Mouse (Mus musculus) hindlimb bud, embryonic 11.5 days (tissue): Measurements from ENCODE around the gene Dach1.

Source experiments
- DNase-seq: peaks from one replicate; pipeline ENCODE4 v3.0.0-alpha.2; 2012; ENCODE audit warnings: low read depth, low spot score; ENCODE audit errors: extremely low spot score

The Dach1 gene

GRCm38 (mm10) chr14:98046960-98047359 is 122.6 kb downstream of the Dach1 start:
- DNase-seq: no peak

DNA sequence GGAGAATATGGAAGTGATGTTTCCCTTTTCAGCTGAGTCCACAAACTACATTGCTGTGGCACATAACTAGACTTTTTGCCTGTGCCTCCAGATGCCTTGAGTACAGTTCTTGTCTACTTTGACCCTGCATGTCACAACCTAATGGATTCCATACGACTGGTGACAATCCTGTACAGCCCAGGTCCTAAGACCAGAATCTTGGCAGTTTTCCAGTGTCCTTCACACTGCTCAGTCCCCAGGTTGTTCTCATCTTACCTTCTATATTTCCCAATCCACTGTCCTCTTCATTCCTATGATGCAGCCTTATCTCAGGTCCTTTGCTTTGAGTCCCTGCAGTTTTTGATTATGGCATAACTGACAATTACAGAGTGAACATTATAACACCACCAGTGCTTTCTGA is 131.0 kb downstream of the Dach1 start:
- peak; percentile 46 for DNase-seq

DNA sequence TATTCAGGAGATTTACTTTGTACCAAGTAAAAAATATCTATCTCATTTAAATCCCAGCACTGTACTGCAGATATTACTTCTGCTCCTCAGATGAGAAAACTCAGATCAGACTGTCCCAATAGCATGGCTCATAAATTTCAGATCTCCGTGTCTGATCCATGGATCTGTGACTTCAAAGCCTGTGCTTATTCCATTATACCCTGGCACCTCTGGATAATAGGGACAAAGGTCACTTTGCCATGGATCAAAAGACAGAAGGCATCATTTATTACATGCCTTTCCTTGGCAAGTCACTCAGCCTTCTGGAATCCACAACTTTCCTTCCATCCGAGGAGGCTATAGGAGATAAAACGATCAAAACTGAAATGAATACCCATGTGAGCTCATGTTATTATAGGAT is 132.4 kb downstream of the Dach1 start:
- DNase-seq: no peak

DNA sequence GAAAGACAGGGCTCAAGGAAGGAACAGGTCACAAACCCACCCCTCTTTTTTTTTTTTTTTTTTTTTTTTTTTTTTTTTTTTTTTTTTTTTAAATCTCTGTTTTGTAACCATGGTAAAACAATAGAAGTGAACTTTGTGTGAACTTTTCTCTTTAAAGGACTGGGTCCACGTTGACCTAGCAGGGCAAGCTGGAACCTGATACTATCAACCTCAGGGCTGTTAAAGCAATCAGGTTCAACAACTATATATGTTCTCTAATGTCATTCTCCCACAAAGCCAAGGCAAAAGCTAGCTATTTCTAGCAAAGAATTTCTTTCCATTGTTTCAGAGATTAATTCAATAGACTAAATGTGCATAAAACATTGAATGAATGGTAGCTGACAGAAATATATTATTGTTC is 134.3 kb downstream of the Dach1 start:
- peak; percentile 58 for DNase-seq

DNA sequence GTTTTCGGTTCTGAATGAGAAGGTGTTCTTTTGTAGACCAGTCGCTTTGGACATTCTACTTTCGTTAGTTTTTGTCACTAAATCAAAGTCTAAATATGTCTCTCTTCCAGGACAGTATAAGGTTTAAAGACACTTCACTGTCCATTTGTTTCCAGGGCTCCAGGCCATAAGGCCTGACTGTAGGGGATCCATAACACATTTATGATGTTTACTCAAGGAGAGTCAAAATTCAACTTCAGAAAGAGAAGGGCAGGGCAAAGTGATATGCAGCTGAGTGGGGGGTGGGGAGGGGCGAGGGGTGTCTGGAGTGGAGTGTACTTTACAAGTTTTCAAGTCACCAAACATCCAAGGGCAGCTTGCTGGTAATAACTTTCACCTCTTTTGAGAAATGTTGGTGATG is 146.0 kb downstream of the Dach1 start:
- DNase-seq: no peak

DNA sequence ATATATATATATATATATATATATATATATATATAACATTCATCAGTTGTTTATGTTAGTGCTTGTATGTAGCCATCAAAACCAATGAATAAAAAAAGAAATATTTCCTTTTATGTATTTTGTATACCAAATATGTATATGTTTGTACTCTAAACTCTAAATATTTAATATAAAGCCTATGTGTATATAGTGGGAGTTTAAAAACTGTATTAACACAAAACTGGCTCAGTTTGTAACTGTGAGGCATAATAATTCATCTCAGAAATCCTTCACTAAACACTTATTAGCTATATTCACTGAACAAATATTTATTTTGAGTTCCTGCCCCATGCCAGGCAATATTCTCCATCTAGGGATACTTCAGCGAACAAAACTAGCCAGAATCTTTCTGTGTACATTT is 155.5 kb downstream of the Dach1 start:
- DNase-seq: no peak

GRCm38 (mm10) chr14:98008501-98008900 is 161.1 kb downstream of the Dach1 start:
- no peak for DNase-seq

- DNase-seq: no peak
Measured at GRCm38 (mm10) chr14:98002021-98002680, 167.4 kb downstream of the Dach1 start.

- no peak for DNase-seq
Measured at GRCm38 (mm10) chr14:97998584-97998983, 171.0 kb downstream of the Dach1 start.

DNA sequence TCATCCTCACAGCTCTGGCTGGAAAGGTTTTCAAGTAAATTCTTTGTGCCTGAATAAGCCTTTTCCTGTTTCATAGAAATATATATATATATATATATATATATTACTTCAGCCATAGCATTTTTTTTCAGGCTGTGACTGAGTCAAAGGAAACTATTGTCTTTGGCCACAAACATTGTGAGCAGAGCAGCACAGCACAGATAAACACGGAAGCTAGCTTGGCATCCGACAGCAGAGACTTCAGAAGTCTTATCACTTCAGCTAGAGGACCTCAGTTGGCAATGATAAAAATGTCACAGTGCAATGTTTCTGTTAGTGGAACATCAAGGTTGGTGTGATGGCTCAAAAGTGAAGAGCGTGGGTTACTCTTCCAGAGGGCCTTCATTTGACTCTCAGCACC is 186.3 kb downstream of the Dach1 start:
- DNase-seq: no peak

DNA sequence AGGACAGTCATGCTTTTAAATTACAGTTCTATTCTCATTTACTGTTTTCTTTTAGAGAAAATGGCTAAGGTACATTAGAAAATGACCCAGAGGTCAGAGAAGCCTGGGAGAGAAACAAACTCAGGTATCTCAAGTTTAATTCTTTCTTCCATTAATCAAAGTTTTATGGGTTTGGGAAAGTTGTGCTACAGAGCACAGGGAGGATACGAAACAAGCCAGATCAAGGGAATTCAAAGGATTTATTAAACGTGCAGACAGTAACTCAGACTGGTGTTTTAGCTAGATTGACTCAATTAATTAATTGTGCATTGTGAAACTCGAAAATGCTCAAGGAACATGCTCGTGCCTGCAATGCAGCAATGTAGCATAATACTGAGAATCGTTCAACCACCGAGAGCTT is 186.9 kb downstream of the Dach1 start:
- no peak for DNase-seq

GRCm38 (mm10) chr14:97980879-97981278 is 188.7 kb downstream of the Dach1 start:
- peak; percentile 83 for DNase-seq

DNA sequence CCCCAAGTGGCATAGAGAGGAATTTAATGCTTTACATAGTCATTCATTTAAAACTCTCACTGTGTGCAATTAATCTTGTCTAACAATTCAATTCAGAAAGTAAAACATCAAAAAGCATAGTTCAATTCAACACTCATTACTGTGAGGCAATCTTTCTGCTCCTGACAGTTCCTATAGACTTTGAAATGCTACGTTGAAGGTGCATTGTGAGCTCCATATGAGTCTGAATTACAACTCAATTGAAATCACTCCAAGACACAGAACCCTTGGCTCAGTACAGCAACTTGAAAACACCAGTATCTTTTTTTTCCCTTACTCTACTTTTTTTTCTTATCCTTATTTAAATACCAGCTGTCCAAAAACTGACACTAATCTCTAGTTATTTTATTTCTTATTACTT is 193.5 kb downstream of the Dach1 start:
- DNase-seq: no peak

DNA sequence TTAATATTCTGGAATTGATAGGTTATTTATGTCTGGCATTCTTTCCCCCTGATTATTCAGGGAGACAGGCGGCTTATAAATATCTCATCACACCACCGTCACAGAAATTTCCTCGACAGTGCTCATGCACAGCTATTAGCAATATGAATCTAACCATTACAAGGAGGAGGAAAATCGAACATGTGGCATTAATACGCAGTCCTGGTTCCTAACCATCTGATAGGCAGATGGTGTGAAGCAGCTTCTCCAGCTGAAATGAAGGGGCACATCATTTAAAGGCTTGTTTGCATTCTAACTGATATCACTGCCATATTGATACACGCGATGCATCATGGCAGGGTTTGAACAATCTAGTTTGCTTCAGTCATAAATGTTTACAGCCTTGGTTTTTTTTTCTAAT is 194.1 kb downstream of the Dach1 start:
- DNase-seq: no peak

DNA sequence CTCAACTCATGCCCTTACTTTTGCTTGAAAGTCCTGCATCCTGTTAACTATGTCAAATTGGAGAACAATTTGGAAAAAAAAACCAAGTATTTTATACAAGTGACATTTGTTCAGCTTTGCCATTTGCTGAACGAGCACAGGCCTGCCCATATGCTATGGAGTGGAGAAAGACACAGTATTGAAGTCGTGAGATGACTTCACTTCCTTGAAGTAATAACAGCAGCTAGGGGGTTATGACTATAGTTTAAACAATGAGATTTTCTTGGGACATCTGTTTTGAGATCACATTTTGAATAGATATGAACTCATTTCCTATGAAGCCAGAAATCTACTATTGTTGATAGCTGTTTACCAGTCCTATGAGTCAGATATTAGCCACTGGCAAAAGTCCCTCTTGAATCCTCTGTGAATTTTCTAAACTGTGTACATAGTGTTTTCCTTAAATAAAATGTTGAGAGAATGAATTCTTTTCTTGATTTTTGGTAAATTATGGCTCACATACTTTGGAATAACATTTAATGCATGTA is 205.0 kb downstream of the Dach1 start:
- no peak for DNase-seq

DNA sequence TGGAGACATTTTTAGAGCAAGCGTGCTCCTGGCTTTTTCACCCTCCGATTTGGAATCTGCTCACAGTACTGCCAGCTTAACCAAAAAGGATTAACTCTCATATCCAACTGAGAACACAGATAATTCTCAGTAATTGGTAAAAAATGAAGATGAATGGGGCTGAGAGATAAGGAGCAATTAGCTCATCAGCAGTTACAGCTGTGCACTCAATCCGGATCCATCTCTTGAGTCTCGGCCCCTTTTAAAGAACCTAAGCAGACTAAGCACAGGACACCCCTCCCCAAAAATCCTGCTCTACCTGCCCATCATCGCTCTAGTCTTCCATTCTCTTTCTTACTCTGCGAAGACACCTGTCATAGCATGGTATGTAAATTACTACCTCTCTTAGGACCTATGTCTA is 205.9 kb downstream of the Dach1 start:
- DNase-seq: no peak

GRCm38 (mm10) chr14:97956356-97956755 is 213.2 kb downstream of the Dach1 start:
- DNase-seq: no peak

- DNase-seq: no peak
Measured at GRCm38 (mm10) chr14:97945471-97945870, 224.1 kb downstream of the Dach1 start.

DNA sequence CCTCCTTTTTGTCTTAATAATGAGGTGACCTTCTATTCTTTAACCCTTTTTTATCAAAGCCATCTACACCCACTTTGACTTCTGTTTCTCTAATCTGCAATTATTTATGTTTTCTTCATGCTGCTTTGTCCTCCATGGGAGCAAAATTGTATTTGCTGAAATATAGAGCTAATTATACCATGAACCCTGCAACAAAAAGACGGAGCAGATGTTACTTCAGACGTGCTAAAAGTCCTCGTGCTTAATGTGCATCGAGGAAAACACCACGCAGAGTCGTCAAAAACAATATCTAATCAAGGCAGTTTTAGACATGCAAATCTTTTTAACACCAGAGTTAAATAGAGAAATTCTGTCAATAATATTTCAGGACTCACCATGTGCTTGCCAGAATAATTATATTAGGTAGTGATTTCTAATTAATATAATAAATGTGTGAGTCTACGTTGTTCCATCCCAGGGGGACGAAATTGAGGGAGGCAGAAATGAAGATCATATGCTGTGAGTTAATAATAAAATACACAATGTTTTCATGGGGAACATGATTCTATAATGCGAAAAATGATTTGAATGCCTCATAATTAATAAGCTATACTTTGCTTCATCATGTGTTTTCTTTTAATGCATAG is 224.8 kb downstream of the Dach1 start:
- DNase-seq: no peak

GRCm38 (mm10) chr14:97942361-97942760 is 227.2 kb downstream of the Dach1 start:
- no peak for DNase-seq

DNA sequence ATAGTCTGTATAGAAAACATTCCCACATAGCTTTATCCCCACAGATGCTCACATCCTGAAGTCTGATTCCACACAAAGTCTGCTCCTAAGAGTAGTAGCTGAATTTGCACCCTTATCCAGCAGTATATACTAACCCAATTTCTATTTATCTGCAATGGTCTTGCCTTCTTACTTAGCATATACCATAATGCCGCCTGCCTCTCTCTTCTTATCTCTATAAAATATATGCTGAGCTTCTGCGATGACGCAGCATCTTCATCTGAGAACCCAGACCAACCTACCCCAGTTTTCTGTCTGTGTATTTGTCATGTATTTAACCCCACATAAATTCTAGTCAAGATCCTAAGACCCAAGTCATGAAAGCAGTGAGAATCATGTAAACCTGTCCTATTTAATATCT is 272.9 kb downstream of the Dach1 start:
- no peak for DNase-seq

DNA sequence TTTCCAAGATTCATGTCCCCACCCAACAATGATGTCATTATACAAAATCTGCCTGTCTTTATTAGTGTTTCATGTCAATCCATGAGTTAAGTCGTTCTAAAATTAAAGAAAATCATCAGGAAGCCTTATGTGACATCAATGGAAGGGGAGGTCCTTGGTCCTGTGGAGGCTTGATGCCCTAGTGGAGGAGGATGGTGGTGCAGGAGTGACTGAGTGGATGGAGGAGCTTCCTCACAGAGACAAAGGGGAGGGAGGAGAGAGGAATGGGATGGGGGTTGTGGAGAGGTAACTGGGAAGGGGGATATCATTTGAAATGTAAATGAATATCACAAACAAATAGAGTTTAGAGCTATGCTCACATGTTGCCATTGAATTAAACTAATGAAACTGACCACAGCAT is 287.6 kb downstream of the Dach1 start:
- DNase-seq: no peak

- no peak for DNase-seq
Measured at GRCm38 (mm10) chr14:97871001-97871400, 298.6 kb downstream of the Dach1 start.
